Mouse (Mus musculus): ENCODE results near the gene Tox2. TPM values are rescaled to one million over a fixed set of nuclear protein-coding genes. Genes with fewer than 3 reads are reported as not detected.

Gene Tox2
- total RNA-seq, 2 experiments from 2014 or later = 3.9 to 5.0 TPM

GRCm38 (mm10) chr2:163318777-163319176 lies 115.9 kb downstream of the Tox2 start:
- no peak for DNase-seq

- DNase-seq = no peak
Measured at GRCm38 (mm10) chr2:163323163-163323562, 120.2 kb downstream of the Tox2 start.

- DNase-seq = peak; percentile 45
Measured at GRCm38 (mm10) chr2:163330742-163331141, 127.8 kb downstream of the Tox2 start.

- no peak for DNase-seq
Measured at GRCm38 (mm10) chr2:163331423-163331822, 128.5 kb downstream of the Tox2 start.

- DNase-seq = no peak
Measured at GRCm38 (mm10) chr2:163332368-163333055, 129.6 kb downstream of the Tox2 start.

GRCm38 (mm10) chr2:163340263-163340662 lies 137.3 kb downstream of the Tox2 start:
- DNase-seq = peak; percentile 81

- peak; percentile 31 for DNase-seq
Measured at GRCm38 (mm10) chr2:163343671-163344070, 140.7 kb downstream of the Tox2 start.

- DNase-seq = peak; percentile 47
Measured at GRCm38 (mm10) chr2:163344976-163345660, 142.2 kb downstream of the Tox2 start.

GRCm38 (mm10) chr2:163346497-163346896 lies 143.6 kb downstream of the Tox2 start:
- no peak for DNase-seq

- no peak for DNase-seq
Measured at GRCm38 (mm10) chr2:163347517-163348184, 144.7 kb downstream of the Tox2 start.

- no peak for DNase-seq
Measured at GRCm38 (mm10) chr2:163348677-163349076, 145.8 kb downstream of the Tox2 start.

GRCm38 (mm10) chr2:163349411-163349810 lies 146.5 kb downstream of the Tox2 start:
- DNase-seq = no peak

GRCm38 (mm10) chr2:163350443-163350842 lies 147.5 kb downstream of the Tox2 start:
- no peak for DNase-seq

GRCm38 (mm10) chr2:163353731-163354130 lies 150.8 kb downstream of the Tox2 start:
- DNase-seq = no peak

- no peak for DNase-seq
Measured at GRCm38 (mm10) chr2:163355666-163356065, 152.7 kb downstream of the Tox2 start.

- DNase-seq = no peak
Measured at GRCm38 (mm10) chr2:163356113-163356840, 153.4 kb downstream of the Tox2 start.

GRCm38 (mm10) chr2:163358662-163359061 lies 155.7 kb downstream of the Tox2 start:
- DNase-seq = no peak

GRCm38 (mm10) chr2:163359253-163359652 lies 156.3 kb downstream of the Tox2 start:
- no peak for DNase-seq

- DNase-seq = no peak
Measured at GRCm38 (mm10) chr2:163360858-163361623, 158.1 kb downstream of the Tox2 start.

GRCm38 (mm10) chr2:163362940-163363921 lies 160.3 kb downstream of the Tox2 start:
- DNase-seq = no peak

Measured in adrenal gland, postnatal 10 days (tissue).